Mouse (Mus musculus) MEL (cell line): ENCODE data around the gene Gm1113. TPM values are rescaled to one million over a fixed set of nuclear protein-coding genes. Genes with fewer than 3 reads are reported as not detected.

ENCODE experiments used
- DNase-seq: peaks from one replicate; pipeline ENCODE4 v3.0.0; 2011; ENCODE audit warnings: low read depth, low spot score
- H3K27ac ChIP-seq: 2 replicates; pipeline ENCODE4 v1.5.1; 2012; ENCODE audit warnings: low read depth, mild to moderate bottlenecking, control low read depth, low read length, moderate library complexity; ENCODE audit not compliant: control insufficient read depth
- H3K27me3 ChIP-seq, 2 experiments: fragments of 150-350 bp in 1 of 2; sonication (generic) in 1 of 2; 2 replicates each; pipeline ENCODE4 v1.6.1; 2012; ENCODE audit warnings: low read length in 2 of 2, mild to moderate bottlenecking in 2 of 2, improper control_type of control experiment in 1 of 2, moderate library complexity in 1 of 2; ENCODE audit not compliant: insufficient read depth in 2 of 2, control insufficient read depth in 1 of 2
- H3K36me3 ChIP-seq, 2 experiments: 2 replicates each; pipeline ENCODE4 v1.6.1; 2012 to 2014; ENCODE audit warnings: low read length in 2 of 2, improper control_type of control experiment in 1 of 2, inconsistent platforms in 1 of 2, mild to moderate bottlenecking in 1 of 2; ENCODE audit not compliant: insufficient read depth in 2 of 2, control insufficient read depth in 1 of 2
- H3K4me1 ChIP-seq, 2 experiments: fragments of 150-350 bp in 1 of 2; sonication (generic) in 1 of 2; 2 replicates each; pipeline ENCODE4 v1.6.1; 2012; ENCODE audit warnings: low read length in 2 of 2, improper control_type of control experiment in 1 of 2, mild to moderate bottlenecking in 1 of 2; ENCODE audit not compliant: insufficient read depth in 2 of 2, control insufficient read depth in 1 of 2
- H3K4me3 ChIP-seq, 2 experiments: fragments of 150-350 bp in 1 of 2; sonication (generic) in 1 of 2; 2 replicates each; pipeline ENCODE4 v1.5.1; 2012; ENCODE audit warnings: low read depth in 2 of 2, low read length in 2 of 2, mild to moderate bottlenecking in 2 of 2, moderate library complexity in 2 of 2, control low read depth in 1 of 2, improper control_type of control experiment in 1 of 2; ENCODE audit not compliant: control insufficient read depth in 1 of 2, insufficient read depth in 1 of 2
- H3K79me2 ChIP-seq: 2 replicates; pipeline ENCODE4 v1.6.1; 2012; ENCODE audit warnings: mild to moderate bottlenecking, low read length, moderate library complexity; ENCODE audit not compliant: control insufficient read depth, poor library complexity, insufficient read depth
- H3K9ac ChIP-seq: 2 replicates; pipeline ENCODE4 v1.6.1; 2012; ENCODE audit warnings: low read depth, mild to moderate bottlenecking, control low read depth, low read length, moderate library complexity; ENCODE audit not compliant: control insufficient read depth, poor library complexity, severe bottlenecking
- H3K9me3 ChIP-seq: fragments of 150-350 bp; sonication (generic); replicated peaks from 2 replicates; pipeline ENCODE4 v1.6.1; 2012; ENCODE audit warnings: mild to moderate bottlenecking, low read length, improper control_type of control experiment, moderate library complexity; ENCODE audit not compliant: insufficient read depth
- CHD1 ChIP-seq: IDR thresholded peaks from 2 replicates; pipeline ENCODE4 v1.6.1; 2012; ENCODE audit warnings: low read depth, mild to moderate bottlenecking, inconsistent platforms, low read length, improper control_type of control experiment
- CHD2 ChIP-seq: IDR thresholded peaks from 2 replicates; pipeline ENCODE4 v1.6.1; 2011; ENCODE audit warnings: low read length, improper control_type of control experiment
- CTCF ChIP-seq, 3 experiments: IDR thresholded peaks in 2 of 3; conservative IDR thresholded peaks in 1 of 3; 2 replicates each; pipeline ENCODE4 v1.5.1; 2011 to 2012; ENCODE audit warnings: low read length in 3 of 3, low read depth in 2 of 3, mild to moderate bottlenecking in 2 of 3, improper control_type of control experiment in 1 of 3, inconsistent platforms in 1 of 3, mixed read lengths in 1 of 3, moderate library complexity in 1 of 3; ENCODE audit not compliant: control insufficient read depth in 1 of 3, insufficient read depth in 1 of 3, poor library complexity in 1 of 3, severe bottlenecking in 1 of 3
- ELF1 ChIP-seq: IDR thresholded peaks from 2 replicates; pipeline ENCODE4 v1.6.1; 2014; ENCODE audit warnings: low read depth, mild to moderate bottlenecking, inconsistent platforms, low read length, improper control_type of control experiment, moderate library complexity
- EP300 ChIP-seq, 2 experiments: IDR thresholded peaks; 2 replicates each; pipeline ENCODE4 v1.6.1; 2011; ENCODE audit warnings: improper control_type of control experiment in 2 of 2, low read length in 2 of 2, low read depth in 1 of 2, mild to moderate bottlenecking in 1 of 2
- ETS1 ChIP-seq: IDR thresholded peaks from 2 replicates; pipeline ENCODE4 v1.6.1; 2012; ENCODE audit warnings: low read depth, mild to moderate bottlenecking, inconsistent platforms, low read length, improper control_type of control experiment, moderate library complexity
- GABPA ChIP-seq: IDR thresholded peaks from 2 replicates; pipeline ENCODE4 v1.6.1; 2012; ENCODE audit warnings: low read depth, mild to moderate bottlenecking, inconsistent platforms, low read length, improper control_type of control experiment, moderate library complexity
- GATA1 ChIP-seq: IDR thresholded peaks from 2 replicates; pipeline ENCODE4 v1.6.1; 2011; ENCODE audit warnings: low read depth, low read length, improper control_type of control experiment
- HCFC1 ChIP-seq: IDR thresholded peaks from 2 replicates; pipeline ENCODE4 v1.6.1; 2012; ENCODE audit warnings: low read depth, mild to moderate bottlenecking, inconsistent platforms, low read length, improper control_type of control experiment, moderate library complexity
- MAFK ChIP-seq: IDR thresholded peaks from 2 replicates; pipeline ENCODE4 v1.6.1; 2011; ENCODE audit warnings: low read depth, mild to moderate bottlenecking, low read length, improper control_type of control experiment, borderline replicate concordance
- MAX ChIP-seq: IDR thresholded peaks from 2 replicates; pipeline ENCODE4 v1.6.1; 2011; ENCODE audit warnings: low read length, improper control_type of control experiment
- MAZ ChIP-seq: IDR thresholded peaks from 2 replicates; pipeline ENCODE4 v1.6.1; 2012; ENCODE audit warnings: low read depth, mild to moderate bottlenecking, inconsistent platforms, low read length, improper control_type of control experiment
- MEF2A ChIP-seq: IDR thresholded peaks from 2 replicates; pipeline ENCODE4 v1.6.1; 2014; ENCODE audit warnings: low read depth, mild to moderate bottlenecking, inconsistent platforms, low read length, improper control_type of control experiment; ENCODE audit not compliant: poor library complexity, insufficient replicate concordance, severe bottlenecking; ENCODE audit errors: extremely low read depth
- MYB ChIP-seq: IDR thresholded peaks from 2 replicates; pipeline ENCODE4 v1.6.1; 2011; ENCODE audit warnings: mild to moderate bottlenecking, low read depth, low read length, improper control_type of control experiment
- MYC ChIP-seq: IDR thresholded peaks from 2 replicates; pipeline ENCODE4 v1.6.1; 2011; ENCODE audit warnings: low read depth, mild to moderate bottlenecking, low read length, improper control_type of control experiment, moderate library complexity
- NELFE ChIP-seq: IDR thresholded peaks from 2 replicates; pipeline ENCODE4 v1.6.1; 2011; ENCODE audit warnings: low read depth, low read length, improper control_type of control experiment
- NRF1 ChIP-seq: IDR thresholded peaks from 2 replicates; pipeline ENCODE4 v1.6.1; 2014; ENCODE audit warnings: low read depth, mild to moderate bottlenecking, inconsistent platforms, low read length, improper control_type of control experiment, moderate library complexity; ENCODE audit not compliant: poor library complexity, insufficient read depth, severe bottlenecking
- POLR2A ChIP-seq, 2 experiments: IDR thresholded peaks; 2 replicates each; pipeline ENCODE4 v1.6.1; 2011 to 2012; ENCODE audit warnings: low read length in 2 of 2, mild to moderate bottlenecking in 2 of 2, control low read depth in 1 of 2, improper control_type of control experiment in 1 of 2, low read depth in 1 of 2, moderate library complexity in 1 of 2; ENCODE audit not compliant: control insufficient read depth in 1 of 2, insufficient read depth in 1 of 2, poor library complexity in 1 of 2
- POLR2AphosphoS2 ChIP-seq: IDR thresholded peaks from 2 replicates; pipeline ENCODE4 v1.6.1; 2011; ENCODE audit warnings: low read length, improper control_type of control experiment
- POLR2AphosphoS5 ChIP-seq: IDR thresholded peaks from 2 replicates; pipeline ENCODE4 v1.6.1; 2012; ENCODE audit warnings: low read depth, borderline replicate concordance, mild to moderate bottlenecking, inconsistent platforms, low read length, moderate library complexity, mixed read lengths
- RCOR1 ChIP-seq: IDR thresholded peaks from 2 replicates; pipeline ENCODE4 v1.6.1; 2012; ENCODE audit warnings: low read depth, mild to moderate bottlenecking, inconsistent platforms, low read length, improper control_type of control experiment
- SIN3A ChIP-seq: IDR thresholded peaks from 2 replicates; pipeline ENCODE4 v1.6.1; 2012; ENCODE audit warnings: low read length, improper control_type of control experiment, inconsistent platforms
- SMC3 ChIP-seq: IDR thresholded peaks from 2 replicates; pipeline ENCODE4 v1.6.1; 2011; ENCODE audit warnings: low read depth, low read length, improper control_type of control experiment
- TAL1 ChIP-seq: IDR thresholded peaks from 2 replicates; pipeline ENCODE4 v1.6.1; 2012; ENCODE audit warnings: mild to moderate bottlenecking, inconsistent platforms, low read length, moderate library complexity, mixed read lengths
- TBP ChIP-seq: IDR thresholded peaks from 2 replicates; pipeline ENCODE4 v1.8.0; 2011; ENCODE audit warnings: low read depth, low read length, improper control_type of control experiment
- UBTF ChIP-seq: IDR thresholded peaks from 2 replicates; pipeline ENCODE4 v1.6.1; 2012; ENCODE audit warnings: low read depth, mild to moderate bottlenecking, inconsistent platforms, low read length, improper control_type of control experiment, moderate library complexity, borderline replicate concordance; ENCODE audit not compliant: insufficient read depth
- USF2 ChIP-seq, 2 experiments: IDR thresholded peaks; 2 replicates each; pipeline ENCODE4 v1.6.1; 2011 to 2012; ENCODE audit warnings: improper control_type of control experiment in 2 of 2, low read length in 2 of 2, borderline replicate concordance in 1 of 2, inconsistent platforms in 1 of 2, low read depth in 1 of 2, mild to moderate bottlenecking in 1 of 2; ENCODE audit not compliant: insufficient read depth in 1 of 2
- ZC3H11A ChIP-seq: IDR thresholded peaks from 2 replicates; pipeline ENCODE4 v1.6.1; 2012; ENCODE audit warnings: low read depth, mild to moderate bottlenecking, inconsistent platforms, low read length, improper control_type of control experiment
- ZKSCAN1 ChIP-seq: IDR thresholded peaks from 2 replicates; pipeline ENCODE4 v1.6.1; 2012; ENCODE audit warnings: low read depth, mild to moderate bottlenecking, inconsistent platforms, low read length, improper control_type of control experiment, moderate library complexity
- ZMIZ1 ChIP-seq: IDR thresholded peaks from 2 replicates; pipeline ENCODE4 v1.6.1; 2012; ENCODE audit warnings: low read depth, mild to moderate bottlenecking, inconsistent platforms, low read length, improper control_type of control experiment, moderate library complexity
- ZNF384 ChIP-seq: IDR thresholded peaks from 2 replicates; pipeline ENCODE4 v1.6.1; 2012; ENCODE audit warnings: low read depth, mild to moderate bottlenecking, inconsistent platforms, low read length, improper control_type of control experiment
- polyA plus RNA-seq, 2 experiments: library from polyadenylated mRNA; stranded (reverse) in 1 of 2; unstranded in 1 of 2; fragments of >175 nt in 1 of 2; fragments of >200 nt in 1 of 2; gene quantifications; 2 replicates each; pipeline versions ENCODE4 v1.2.1 to v1.2.4; 2012; ENCODE audit warnings: low replicate concordance in 2 of 2, low read depth in 1 of 2; ENCODE audit not compliant: insufficient read length in 2 of 2, insufficient read depth in 1 of 2, missing spikeins in 1 of 2
- total RNA-seq: library from RNA; depleted of rRNA; stranded (reverse); fragments of 300-350 nt; gene quantifications from 2 replicates; pipeline ENCODE4 v1.2.3, GENCODE M21; 2012

The Gm1113 gene
- total and polyA plus RNA-seq, 3 experiments: not detected

GRCm38 (mm10) chr9:35541941-35542340 is 23.9 kb upstream of the Gm1113 start:
- Histone ChIP-seq H3K9ac (no peak overlapping the region), H3K27me3 (no peaks in the 10 kb centered on the region), H3K9me3 (no peaks in the 10 kb centered on the region), H3K36me3 (peaks cover 0 to 6% of the 10 kb centered on the region in 2 experiments; a peak in 2 of 4 replicates), H3K4me3 (no peak overlapping the region), H3K4me1 (peaks cover 5 to 18% of the 10 kb centered on the region in 2 experiments), H3K79me2 (no peaks in the 10 kb centered on the region), H3K27ac (no peak overlapping the region)
- DNase-seq: no peak
- TF ChIP-seq SIN3A: no peak
- TF ChIP-seq MAX: no peak
- no peak for TF ChIP-seq SMC3
- TF ChIP-seq UBTF: no peak
- no peak for TF ChIP-seq POLR2AphosphoS2
- no peak for TF ChIP-seq TAL1
- no peak for TF ChIP-seq MAFK
- TF ChIP-seq POLR2A (IDR thresholded peaks at IDR 0.05; ENCODE audit: control insufficient read depth in 1 of 2, insufficient read depth in 1 of 2, low read depth in 1 of 2, low read length in 2 of 2, poor library complexity in 1 of 2): no peak
- TF ChIP-seq POLR2AphosphoS5: no peak
- no peak for TF ChIP-seq ZMIZ1
- TF ChIP-seq ETS1: no peak
- TF ChIP-seq CTCF (IDR thresholded peaks at IDR 0.05 in 2 of 3, conservative IDR thresholded peaks at IDR 0.05 in 1 of 3; ENCODE audit: control insufficient read depth in 1 of 3, insufficient read depth in 1 of 3, low read depth in 2 of 3, low read length in 3 of 3, poor library complexity in 1 of 3, severe bottlenecking in 1 of 3): no peak
- TF ChIP-seq EP300 (IDR thresholded peaks at IDR 0.05; ENCODE audit: low read depth in 1 of 2, low read length in 2 of 2): no peak
- no peak for TF ChIP-seq NELFE

- peak; percentile 84 for DNase-seq
- no peaks in the 10 kb centered on the region for H3K9me3 ChIP-seq
- TF ChIP-seq GABPA (no peak), POLR2AphosphoS2 (no peak), ETS1 (no peak), CHD2 (no peak), HCFC1 (no peak), MYC (no peak), CTCF (IDR thresholded peaks at IDR 0.05 in 2 of 3, conservative IDR thresholded peaks at IDR 0.05 in 1 of 3; ENCODE audit: control insufficient read depth in 1 of 3, insufficient read depth in 1 of 3, low read depth in 2 of 3, low read length in 3 of 3, poor library complexity in 1 of 3, severe bottlenecking in 1 of 3) (peak; percentile 70 to 90 (median 77)), MAX (0 out of 2 replicates have a peak, but pooled peaks have one; percentile 25), RCOR1 (no peak), ZKSCAN1 (no peak), NRF1 (no peak), ZNF384 (no peak), UBTF (no peak), MEF2A (no peak), MYB (no peak), GATA1 (no peak), MAFK (no peak), ELF1 (no peak), USF2 (IDR thresholded peaks at IDR 0.05; ENCODE audit: borderline replicate concordance in 1 of 2, insufficient read depth in 1 of 2, low read depth in 1 of 2, low read length in 2 of 2) (no peak), TBP (no peak), ZMIZ1 (no peak), CHD1 (no peak), ZC3H11A (0 out of 2 replicates have a peak, but pooled peaks have one; percentile 49), MAZ (no peak)
These were observed 23.4 kb upstream of the Gm1113 start for GRCm38 (mm10) chr9:35541488-35541887.

More at GRCm38 (mm10) chr9:35541488-35541887, 23.4 kb upstream of the Gm1113 start:
- peaks cover 4 to 14% of the 10 kb centered on the region in 2 experiments for H3K4me1 ChIP-seq
- H3K27ac ChIP-seq: no peak overlapping the region
- peaks cover 0 to 6% of the 10 kb centered on the region in 2 experiments; a peak in 2 of 4 replicates for H3K36me3 ChIP-seq
- no peak overlapping the region; the same call in 1 of the 2 replicates for H3K9ac ChIP-seq
- no peaks in the 10 kb centered on the region for H3K27me3 ChIP-seq
- H3K79me2 ChIP-seq: no peaks in the 10 kb centered on the region
- no peak overlapping the region for H3K4me3 ChIP-seq
